Mouse (Mus musculus) c-Kit-positive CD71-negative TER-119-negative erythroid progenitor cells, embryonic 14.5 days (primary cell): ENCODE measurements at regions not wholly inside any gene's neighbourhood (a gene's known extent, or its start where the extent isn't known, plus 50 kb on each side); places are given as distances from the start of the nearest gene placed in this dataset.

Experiments used
- DNase-seq: peaks from one replicate; pipeline ENCODE4 v3.0.0-alpha.2; 2013; ENCODE audit warnings: low read depth

DNA sequence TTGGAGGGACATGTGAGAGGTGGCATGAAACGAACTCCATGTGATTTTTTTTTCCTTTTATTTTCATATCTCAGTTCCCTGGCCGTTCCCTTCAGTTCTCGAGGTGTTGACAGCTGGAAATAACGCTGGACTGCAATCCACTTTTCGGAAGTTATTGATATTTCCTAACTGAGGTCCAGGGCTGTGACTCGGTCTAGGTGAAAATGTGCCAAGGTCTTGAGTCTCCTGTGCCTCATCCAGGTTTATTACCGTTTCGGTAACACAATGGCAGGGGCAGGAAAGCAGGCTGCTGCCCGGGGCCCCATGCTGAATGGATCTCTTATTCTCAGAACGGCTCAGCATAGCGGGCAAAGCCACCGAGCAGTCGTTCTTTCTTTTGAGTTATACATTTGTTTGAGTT is 844.7 kb upstream of the Car8 start:
- DNase-seq, result no peak

DNA sequence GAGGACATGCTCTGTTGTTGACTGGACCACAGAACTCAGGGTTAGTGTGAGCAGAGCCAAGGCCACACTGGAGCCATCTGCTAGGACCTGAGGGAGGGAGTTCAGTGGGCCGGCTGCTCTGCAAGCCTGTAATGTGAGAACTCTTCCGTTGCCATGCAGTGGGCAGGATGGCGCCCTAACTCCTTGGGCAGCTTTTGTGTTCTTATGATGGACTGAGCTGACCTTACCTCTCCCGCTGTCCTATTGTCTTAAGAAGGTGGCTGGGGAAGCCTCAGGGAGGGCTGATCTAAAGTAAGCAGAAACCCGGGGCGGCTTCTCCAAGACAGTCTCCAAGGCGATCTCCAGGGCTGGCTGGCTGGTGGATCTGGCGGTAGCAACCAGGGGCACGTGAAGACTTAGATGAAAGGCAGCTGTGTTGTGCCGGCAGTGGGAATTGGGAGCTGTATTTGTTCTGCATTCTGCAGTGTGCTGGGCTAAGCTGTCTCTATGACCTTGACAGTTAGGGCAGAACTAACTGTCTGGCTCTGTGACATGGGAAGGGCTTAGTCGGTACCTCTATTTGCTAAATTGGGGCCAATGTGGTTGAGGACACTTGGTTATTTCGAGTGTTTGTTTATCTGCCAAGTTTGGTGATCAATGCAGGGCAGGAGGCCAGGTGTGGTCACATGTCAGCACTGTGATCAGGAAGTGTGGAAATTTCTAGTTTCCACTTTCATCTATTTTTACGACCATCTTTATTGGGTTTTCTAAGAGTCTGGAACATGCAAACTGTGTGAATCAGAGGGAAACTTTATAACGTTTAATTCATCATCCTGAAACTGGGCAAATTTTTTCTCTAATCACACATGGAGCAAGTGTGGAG is 843.1 kb upstream of the Car8 start:
- no peak for DNase-seq

DNA sequence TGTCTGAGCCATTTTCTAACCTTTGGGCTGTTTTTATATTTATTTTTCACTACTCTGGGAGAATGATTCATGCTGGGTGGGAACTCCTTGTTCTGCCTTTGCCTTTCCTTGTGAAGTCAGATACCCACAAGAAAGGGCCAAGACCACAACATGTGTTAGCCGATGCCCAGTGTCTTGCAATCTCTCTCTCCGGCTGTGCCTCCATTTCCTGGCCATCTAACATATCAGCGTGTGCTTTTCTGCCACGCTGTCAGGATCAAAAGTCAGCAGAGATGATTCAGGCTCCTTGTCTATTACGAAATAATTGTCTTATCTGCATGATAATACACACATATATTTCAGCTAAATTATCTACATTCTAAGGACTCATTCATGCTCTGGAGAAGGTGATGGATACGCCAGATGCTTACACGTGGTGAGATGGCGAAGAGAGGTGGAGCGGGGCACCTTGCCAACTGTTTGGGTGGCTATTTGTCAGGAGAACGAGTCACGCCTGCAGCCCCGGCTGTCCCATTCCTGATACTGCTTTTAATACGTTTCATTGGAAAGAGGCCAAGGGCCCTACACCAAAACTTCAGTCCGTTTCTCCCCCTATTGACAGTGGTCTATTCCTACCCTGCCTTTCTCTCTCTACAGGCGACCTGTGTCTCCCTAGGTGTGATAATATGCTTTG is 842.1 kb upstream of the Car8 start:
- DNase-seq, result peak; percentile 20

DNA sequence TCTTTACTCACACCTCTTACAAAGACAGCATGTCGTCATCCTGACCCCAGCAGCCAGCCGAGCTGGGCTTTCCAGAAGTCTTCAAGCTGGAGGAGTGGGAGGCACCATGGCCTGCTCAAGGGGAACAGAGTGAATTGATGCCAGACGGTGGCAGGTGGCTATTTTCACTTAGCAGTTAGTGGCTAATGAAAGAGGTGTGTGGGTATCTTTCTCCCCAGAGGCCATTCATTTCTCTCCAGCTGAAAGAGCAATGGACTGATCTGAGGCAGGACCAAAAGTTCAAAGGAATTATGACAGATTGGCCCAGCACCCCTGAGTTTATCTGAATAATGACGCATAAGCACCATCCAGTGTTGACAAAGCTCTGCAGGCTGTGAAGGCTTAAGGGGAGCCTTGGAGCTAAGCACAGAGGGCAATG is 841.0 kb upstream of the Car8 start:
- no peak for DNase-seq

DNA sequence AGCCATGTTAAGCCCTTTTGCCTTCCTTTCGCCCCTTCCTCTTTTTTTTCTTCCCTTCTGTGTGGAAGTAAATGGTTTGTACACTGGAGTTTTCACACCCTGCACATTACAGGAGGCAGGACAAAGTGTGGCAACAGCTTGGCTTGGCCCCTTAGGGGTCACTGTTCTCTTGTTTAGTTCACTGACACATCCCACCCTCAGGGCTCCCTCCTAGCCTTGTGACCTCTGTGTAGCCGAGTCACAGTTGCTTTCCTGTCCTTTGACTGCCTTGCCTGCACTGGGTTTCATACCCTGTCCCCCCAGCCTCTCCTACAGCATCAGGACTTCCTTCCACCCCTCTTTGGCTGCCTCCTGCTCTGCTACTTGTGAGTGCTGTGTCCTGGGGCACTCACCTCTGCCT is 835.6 kb upstream of the Car8 start:
- DNase-seq, result no peak

DNA sequence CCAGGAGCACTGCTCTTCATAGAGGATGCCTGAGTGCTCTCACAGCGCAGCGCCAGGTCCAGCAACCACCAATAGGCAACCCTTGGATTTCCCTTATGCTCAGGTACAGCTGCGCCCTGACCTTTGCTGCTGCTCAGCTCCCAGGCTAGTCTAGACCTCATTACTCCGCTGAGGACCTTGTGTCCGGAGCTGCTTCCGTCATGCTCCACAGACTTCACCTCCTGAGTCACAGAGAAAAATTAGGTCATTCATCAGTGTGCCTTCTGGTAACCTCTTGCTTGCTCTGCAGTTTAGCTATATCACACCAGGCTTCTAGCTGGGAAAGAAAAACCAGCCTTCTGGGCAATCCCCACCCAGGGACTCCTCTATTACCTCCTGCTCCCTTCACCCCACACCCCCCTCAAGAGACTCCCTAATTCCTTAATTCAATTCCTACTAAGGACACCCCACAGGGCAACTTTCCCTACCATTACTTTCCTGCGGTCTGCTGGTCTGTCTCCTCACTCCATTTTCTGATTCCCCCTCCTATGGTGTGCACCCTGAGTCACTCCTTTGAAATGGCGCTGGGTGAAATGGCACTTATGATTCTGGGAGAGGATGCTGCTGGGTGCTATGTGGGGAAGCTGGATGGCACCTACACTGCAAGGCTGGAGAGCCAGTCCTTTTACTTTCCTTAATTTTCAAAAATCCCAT is 835.0 kb upstream of the Car8 start:
- no peak for DNase-seq

DNA sequence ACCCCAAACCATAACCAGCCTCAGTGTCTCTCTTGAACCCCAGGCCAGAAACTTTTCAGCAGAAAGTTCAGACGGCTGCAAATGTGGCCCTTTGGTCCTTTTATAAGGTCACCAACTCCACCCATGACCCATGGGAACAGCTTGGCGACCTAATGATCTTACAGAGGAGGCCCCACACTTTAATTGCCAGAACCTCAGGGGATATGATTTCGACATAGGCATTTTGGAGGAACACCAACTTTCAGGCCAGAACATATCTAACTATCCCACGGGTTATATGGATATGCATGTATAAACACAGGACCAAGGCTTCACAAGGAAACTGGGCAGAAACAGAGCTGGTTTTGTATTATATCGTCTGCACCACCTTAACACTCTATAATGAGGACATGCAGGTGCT is 833.5 kb upstream of the Car8 start:
- no peak for DNase-seq

DNA sequence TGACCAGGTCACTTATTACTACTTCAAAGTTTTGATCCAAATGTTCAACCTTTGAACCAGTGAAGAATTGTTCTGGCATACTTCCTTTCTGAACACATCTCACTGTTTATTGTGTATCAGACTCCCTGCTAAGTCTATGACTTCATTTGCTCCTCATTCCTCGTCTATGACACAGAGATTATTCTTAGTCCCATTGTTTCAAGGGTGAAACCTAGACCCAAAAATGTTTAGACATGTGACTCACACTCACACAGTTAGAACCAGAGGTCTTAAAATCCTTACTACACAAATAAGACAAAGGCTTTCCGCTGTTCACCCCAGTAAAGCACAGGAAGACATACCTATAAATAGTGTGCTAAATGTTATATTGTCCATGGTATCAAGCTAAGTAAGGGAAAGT is 829.0 kb upstream of the Car8 start:
- DNase-seq, result no peak

DNA sequence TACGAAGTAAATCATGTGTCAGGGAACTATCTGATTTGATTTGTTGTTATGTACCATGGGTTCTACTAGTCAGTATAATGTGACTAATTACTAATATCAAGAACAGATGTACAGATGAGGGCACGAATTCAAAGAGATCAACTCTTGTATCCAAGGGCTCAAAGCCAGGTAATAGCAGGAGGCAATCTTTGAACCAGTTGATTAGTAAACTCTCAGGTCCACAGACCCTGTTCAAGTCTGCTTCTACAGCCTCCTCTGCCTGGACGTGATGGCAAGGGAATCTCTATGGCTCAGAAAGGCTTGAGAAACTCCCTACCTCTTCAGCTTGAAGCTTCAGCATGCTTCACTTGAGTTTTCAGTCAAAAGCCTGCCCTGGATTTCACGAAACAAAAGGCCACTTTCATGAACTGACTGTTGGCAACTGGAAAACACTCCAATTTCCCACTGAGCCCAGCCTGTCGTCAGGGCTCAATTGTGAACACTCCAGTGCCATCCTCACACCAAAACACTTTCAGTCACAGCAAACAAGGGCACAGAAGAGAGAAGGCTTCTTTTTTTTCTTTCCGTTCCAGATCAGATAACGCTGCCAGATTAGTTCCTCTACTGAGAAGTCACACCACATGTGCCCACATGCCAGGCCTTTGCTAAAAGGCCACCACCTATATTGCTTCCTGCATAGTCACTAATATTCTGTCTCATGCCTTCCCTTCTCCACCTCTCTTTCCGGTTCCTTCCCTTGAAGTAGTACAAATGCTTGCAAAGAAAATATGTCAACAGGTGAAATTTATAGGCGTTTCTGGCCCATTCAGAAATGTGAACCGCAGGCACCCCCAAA is 827.4 kb upstream of the Car8 start:
- no peak for DNase-seq

DNA sequence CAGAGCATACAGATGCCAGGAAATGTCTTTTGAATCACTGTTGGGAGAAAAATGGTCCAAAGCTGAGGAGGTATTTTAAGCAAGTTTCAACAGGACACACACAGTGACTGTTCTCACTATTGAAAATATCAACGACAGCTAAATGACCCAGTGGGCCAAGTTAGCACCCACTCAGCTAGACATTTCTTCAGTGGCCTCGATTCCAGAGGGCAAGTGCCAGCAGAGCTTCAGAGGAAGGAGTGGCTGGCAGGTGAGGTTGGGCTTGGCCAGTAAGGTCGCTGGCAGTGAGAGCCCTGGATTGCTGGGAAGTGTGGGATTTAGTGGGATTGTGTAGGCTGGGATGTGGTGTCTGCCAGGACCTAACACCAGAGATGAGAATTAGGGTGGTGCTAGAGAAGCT is 823.1 kb upstream of the Car8 start:
- DNase-seq, result no peak

DNA sequence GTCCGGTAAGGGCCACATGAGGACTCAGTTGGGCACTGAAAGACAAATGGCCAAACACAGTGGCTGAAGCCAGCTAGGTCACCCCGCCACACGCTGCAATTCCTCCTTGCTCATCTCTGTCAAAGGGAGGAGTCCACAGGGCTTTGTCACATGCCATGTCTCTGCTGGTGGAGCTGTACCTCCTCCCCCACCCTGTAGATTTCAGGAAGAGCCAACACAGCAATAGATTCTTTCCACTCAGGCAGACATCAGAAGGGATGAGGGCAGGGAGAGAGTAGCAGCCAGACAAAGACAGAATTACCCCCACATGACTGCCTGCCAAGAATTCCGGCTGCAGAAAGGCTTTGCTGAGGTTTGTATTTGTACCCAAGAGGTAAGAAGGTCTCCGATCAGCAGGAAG is 821.4 kb upstream of the Car8 start:
- no peak for DNase-seq

DNA sequence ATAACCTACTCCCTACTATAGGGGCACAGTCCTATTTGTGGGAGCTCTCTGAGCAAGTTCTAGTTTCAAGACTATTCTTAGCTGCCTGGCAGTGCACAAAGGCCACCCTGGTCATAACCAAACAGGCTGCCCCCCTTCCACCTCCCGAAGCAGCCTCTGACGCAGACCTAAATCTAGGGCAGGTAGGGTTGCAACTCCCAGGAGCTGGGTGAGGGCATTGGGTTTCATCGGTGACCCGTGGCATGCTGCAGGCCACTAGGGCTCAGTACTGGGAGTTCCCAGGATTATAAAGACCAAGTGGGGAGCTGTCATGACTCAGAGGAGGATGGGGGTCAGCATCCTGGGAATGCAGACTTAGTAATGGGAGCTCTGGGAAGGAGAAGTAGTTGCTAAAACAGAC is 818.8 kb upstream of the Car8 start:
- no peak for DNase-seq

DNA sequence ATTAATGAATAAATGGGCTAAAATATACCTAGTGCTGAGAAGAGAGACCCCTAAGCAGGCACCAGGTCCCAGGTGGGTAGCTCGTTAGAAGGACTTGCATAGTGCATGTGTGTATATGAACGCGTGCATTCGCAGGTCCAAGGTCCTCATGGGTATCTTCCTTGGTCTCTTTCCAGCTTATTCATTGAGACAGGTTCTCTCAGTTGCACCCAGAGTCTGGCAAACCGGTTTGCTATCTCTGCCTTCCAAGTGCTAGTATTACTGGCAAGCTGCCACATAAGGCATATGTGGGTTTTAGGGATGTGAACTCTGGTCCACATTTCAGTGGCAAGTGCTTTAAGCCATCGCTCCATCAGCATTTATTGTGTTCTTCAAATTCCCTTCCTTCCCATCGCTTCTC is 818.3 kb upstream of the Car8 start:
- DNase-seq, result no peak

DNA sequence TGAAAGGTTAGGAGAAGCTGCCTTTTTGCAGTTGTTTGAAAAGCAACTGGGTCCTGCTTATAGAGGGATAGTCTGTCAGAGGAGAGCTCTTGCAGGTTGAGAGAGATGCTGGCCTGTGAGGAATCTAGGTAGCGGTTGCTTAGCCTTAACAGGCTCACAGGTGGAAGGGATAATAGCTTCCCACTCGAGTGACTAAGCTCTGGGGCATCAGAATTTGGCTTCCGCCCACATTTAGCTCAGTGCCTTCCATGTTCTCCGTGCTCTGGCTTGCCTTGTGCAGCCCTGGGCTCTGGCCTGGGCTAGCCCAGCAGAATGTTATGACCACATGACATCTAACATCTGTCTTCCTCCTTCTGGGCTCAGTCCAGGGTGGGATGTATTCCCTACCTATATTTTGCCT is 817.0 kb upstream of the Car8 start:
- DNase-seq, result no peak

DNA sequence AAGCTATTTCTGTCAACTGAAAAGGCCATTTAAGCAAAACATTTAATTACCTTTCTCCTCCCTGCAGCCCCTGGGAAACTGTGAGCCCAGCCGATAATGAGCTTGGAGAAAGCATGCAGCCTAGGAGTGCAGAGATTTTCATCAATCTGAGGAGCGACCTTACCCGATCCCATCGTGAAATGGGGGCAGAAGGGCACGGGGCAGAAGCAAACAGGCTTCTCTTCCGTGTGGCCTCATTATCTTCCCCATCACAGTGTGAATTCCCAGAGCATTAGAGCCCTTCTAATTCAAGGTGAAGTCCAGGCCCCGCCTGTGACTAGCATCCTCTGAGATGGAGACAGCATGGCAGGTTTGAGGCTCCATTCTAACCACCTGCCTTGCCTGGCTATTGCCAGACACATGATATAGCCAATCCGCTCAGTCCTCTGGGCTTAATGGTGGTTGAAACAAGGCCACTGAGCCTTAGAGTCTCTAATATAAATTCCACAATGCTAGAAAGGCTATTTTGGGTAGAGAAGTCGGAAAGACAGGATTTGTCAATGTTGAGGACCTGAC is 816.5 kb upstream of the Car8 start:
- DNase-seq, result no peak

DNA sequence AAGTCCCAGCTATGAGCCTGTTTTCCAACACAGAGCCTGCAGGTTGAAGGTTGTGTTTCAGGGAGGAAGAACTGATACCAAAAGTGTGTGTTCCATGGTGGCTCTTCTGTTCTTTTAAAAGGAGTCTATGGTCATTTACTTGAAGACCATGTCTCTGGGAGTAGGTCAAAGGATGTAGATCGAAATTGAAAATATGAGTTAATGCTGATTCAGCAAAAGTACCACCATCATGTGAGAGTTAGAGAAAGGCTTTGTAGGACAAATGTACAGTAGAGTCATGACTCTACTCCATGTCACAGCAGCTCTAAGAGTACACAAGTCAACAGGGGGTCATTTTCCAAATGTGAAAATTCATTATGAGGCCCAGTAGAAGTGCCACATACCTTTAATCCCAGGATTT is 810.0 kb upstream of the Car8 start:
- no peak for DNase-seq

DNA sequence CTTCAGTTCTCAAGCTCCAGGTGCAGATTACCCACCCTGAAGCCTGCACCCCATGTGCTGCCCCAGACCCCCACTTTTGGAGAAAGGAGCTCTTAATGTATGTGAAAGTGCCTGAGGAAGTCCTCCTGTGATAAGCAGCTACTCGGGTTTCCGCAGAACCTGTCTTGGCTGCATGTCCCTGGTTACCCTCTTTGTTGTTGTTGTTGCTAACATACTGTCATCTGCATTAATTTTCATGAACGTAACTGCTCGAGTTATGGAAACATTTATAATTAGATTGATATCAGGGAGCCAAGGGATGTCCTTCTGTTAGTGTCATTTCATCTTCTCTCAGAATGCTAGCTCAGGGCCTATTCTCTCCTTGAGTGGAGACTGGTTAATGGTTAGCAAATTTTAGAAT is 808.3 kb upstream of the Car8 start:
- no peak for DNase-seq

DNA sequence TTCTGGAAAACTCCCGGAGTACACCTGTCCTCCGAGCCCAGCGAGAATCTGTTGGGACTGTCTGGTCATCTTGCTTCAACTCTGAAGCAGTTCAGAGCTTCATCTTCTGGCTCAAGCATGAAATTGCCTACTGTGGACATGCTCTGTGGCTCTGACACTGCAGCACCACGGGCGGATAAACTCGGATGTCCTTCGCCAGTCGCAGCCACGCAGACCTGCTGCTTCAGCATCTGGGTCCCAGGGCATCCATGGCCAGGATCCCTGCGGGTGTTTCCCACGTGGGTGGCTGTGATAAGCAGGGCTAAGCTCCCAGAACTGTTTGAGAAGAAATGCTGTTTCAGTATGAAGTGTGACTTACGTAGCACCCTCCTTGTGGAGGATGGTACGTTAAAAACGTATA is 807.6 kb upstream of the Car8 start:
- DNase-seq, result no peak

DNA sequence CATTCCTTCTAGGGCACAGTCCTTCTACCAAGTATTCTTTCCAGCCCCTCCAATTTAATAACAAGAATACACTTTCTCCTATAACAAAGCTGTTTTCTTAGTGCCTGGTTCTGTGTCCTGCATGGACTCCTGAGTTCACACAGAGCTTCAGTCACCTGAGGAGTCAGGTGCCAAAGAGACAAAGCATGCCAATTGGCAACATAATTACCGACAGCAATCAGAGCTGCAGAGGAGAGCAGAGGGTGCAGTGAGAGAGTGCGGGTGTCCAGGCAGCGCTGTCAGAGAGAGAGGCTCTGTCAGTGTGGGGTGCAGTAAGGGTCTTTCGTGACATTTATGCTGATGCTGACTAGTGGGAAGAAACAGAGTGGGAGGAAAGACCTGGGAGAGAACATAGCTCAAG is 807.2 kb upstream of the Car8 start:
- no peak for DNase-seq

DNA sequence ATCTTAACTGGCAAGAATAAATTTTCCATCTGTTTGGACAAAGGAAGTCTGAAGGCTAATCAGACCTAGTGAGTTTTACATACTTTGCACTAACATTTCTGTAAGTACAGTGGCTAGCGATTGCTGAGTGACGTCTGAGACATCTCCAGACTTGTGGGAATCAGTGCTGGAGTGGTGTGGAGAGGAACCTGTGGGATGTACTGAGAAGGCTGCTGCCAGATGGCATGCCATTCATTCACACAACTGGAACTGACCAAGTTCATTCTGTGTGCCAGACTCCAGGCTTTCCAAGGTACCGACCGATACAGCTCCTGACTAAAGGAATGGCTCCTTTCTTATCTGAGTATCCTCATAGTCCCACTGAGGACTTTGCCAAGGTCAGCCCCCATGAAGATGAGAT is 797.2 kb upstream of the Car8 start:
- no peak for DNase-seq

DNA sequence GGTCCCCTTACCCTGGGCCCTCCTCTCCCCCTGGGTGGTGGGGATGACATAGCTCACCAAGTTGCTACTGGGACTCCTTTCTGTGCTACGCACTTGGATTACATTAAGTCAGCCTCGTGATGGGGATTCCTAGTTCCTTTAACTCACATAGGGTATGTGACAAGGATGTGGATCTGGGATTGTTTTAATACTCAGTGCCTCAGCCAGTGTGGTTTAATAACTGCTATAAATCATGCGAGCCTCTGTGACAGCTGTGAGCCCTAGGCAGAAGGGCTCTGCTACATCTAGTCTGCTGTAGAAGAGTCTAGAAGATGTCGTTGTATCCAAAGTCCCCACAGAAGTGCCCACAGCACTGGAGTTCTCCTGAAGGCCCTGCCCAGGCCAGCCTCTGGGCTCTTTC is 796.5 kb upstream of the Car8 start:
- DNase-seq, result no peak

DNA sequence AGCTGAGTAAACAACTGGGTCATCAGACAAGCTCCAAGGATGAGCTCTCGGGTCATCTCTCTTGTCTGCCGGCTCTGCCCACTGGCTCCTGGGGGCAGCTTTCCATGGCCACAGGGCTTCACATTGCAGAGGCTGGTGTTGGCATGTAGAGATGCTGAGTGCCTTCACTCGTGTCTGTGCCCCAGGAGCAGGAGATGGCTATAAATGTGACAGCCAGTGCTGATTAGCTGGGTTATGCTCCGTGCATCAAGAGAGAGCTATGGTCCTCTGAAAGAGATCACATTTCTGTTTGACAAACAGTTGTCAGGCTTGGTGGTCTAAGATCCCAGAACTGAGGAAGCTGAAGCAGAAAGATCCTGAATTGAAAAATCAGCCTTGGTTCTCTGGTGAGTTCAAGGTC is 795.4 kb upstream of the Car8 start:
- DNase-seq, result no peak
